Mouse (Mus musculus): Measurements from ENCODE around the gene Carmil3.

The Carmil3 gene

GRCm38 (mm10) chr14:55490361-55491201, at the start of gene Carmil3:
Carmil3 (plus strand) TSS chr14:55490651.
- peak; percentile 72 for DNase-seq

- DNase-seq: no peak
These were observed 32.8 kb upstream of the Carmil3 start for GRCm38 (mm10) chr14:55457693-55458092.

GRCm38 (mm10) chr14:55458273-55458672, 32.2 kb upstream of the Carmil3 start:
- peak; percentile 75 for DNase-seq

GRCm38 (mm10) chr14:55458761-55459160, 31.7 kb upstream of the Carmil3 start:
- no peak for DNase-seq

GRCm38 (mm10) chr14:55459796-55460195, 30.7 kb upstream of the Carmil3 start:
- DNase-seq: no peak

- DNase-seq: no peak
These were observed 30.2 kb upstream of the Carmil3 start for GRCm38 (mm10) chr14:55460297-55460696.

- no peak for DNase-seq
These were observed 28.7 kb upstream of the Carmil3 start for GRCm38 (mm10) chr14:55461757-55462156.

- no peak for DNase-seq
These were observed 24.0 kb upstream of the Carmil3 start for GRCm38 (mm10) chr14:55466481-55466880.

GRCm38 (mm10) chr14:55467108-55467507, 23.3 kb upstream of the Carmil3 start:
- no peak for DNase-seq

GRCm38 (mm10) chr14:55468301-55468741, 22.1 kb upstream of the Carmil3 start:
- DNase-seq: no peak

- DNase-seq: no peak
These were observed 21.4 kb upstream of the Carmil3 start for GRCm38 (mm10) chr14:55469041-55469440.

- no peak for DNase-seq
These were observed 20.6 kb upstream of the Carmil3 start for GRCm38 (mm10) chr14:55469821-55470220.

- no peak for DNase-seq
These were observed 19.6 kb upstream of the Carmil3 start for GRCm38 (mm10) chr14:55470806-55471205.

- no peak for DNase-seq
These were observed 14.8 kb upstream of the Carmil3 start for GRCm38 (mm10) chr14:55475654-55476053.

- DNase-seq: no peak
These were observed 13.0 kb upstream of the Carmil3 start for GRCm38 (mm10) chr14:55477421-55477820.

- no peak for DNase-seq
These were observed 12.6 kb upstream of the Carmil3 start for GRCm38 (mm10) chr14:55477829-55478228.

- peak; percentile 86 for DNase-seq
These were observed 11.5 kb upstream of the Carmil3 start, which contains the start of gene Dhrs4 for GRCm38 (mm10) chr14:55478651-55479599. Dhrs4 (plus strand) TSS chr14:55478758.

GRCm38 (mm10) chr14:55479629-55480028, 10.8 kb upstream of the Carmil3 start:
- no peak for DNase-seq

GRCm38 (mm10) chr14:55484430-55485085, 5.9 kb upstream of the Carmil3 start:
- no peak for DNase-seq

GRCm38 (mm10) chr14:55486836-55487235, 3.6 kb upstream of the Carmil3 start:
- no peak for DNase-seq

GRCm38 (mm10) chr14:55491291-55491833, 911 bp downstream of the Carmil3 start:
- peak; percentile 24 for DNase-seq

GRCm38 (mm10) chr14:55492103-55492502, 1.7 kb downstream of the Carmil3 start:
- DNase-seq: no peak

Data from thymus, postnatal 25 days (tissue).